Mouse (Mus musculus) heart, embryonic 15.5 days (tissue): ENCODE results near the gene Cybb. TPM values are rescaled to one million over a fixed set of nuclear protein-coding genes. Genes with fewer than 3 reads are reported as not detected.

Experiments
- ATAC-seq: fragments of 200-750 bp; cut with Nextera tagmentation; replicated peaks from 2 replicates; pipeline ENCODE4 v1.8.0; 2017; ENCODE audit warnings: low read depth, moderate TSS enrichment; ENCODE audit not compliant: insufficient number of reproducible peaks, insufficient read depth, low FRiP score
- H3K27ac ChIP-seq: fragments of 300-500 bp; sonication (generic); 2 replicates; pipeline ENCODE4 v1.5.1; 2015; ENCODE audit warnings: mild to moderate bottlenecking, inconsistent platforms
- H3K27me3 ChIP-seq: fragments of 300-500 bp; sonication (generic); 2 replicates; pipeline ENCODE4 v1.6.1; 2015; ENCODE audit warnings: inconsistent platforms
- H3K36me3 ChIP-seq: fragments of 300-500 bp; sonication (generic); 2 replicates; pipeline ENCODE4 v1.6.1; 2015; ENCODE audit warnings: mild to moderate bottlenecking, inconsistent platforms
- H3K4me1 ChIP-seq: fragments of 300-500 bp; sonication (generic); replicated peaks from 2 replicates; pipeline ENCODE4 v1.6.1; 2015; ENCODE audit warnings: inconsistent platforms
- H3K4me2 ChIP-seq: fragments of 300-500 bp; sonication (generic); 2 replicates; pipeline ENCODE4 v1.6.1; 2015; ENCODE audit warnings: inconsistent platforms, mild to moderate bottlenecking, moderate library complexity
- H3K4me3 ChIP-seq: fragments of 300-500 bp; sonication (generic); 2 replicates; pipeline ENCODE4 v1.5.1; 2015; ENCODE audit warnings: mild to moderate bottlenecking, inconsistent platforms
- H3K9ac ChIP-seq: fragments of 300-500 bp; sonication (generic); 2 replicates; pipeline ENCODE4 v1.6.1; 2015; ENCODE audit warnings: mild to moderate bottlenecking, inconsistent platforms
- H3K9me3 ChIP-seq: fragments of 300-500 bp; sonication (generic); replicated peaks from 2 replicates; pipeline ENCODE4 v1.6.1; 2016; ENCODE audit warnings: inconsistent platforms
- WGBS: fragments of 180-500 bp; shearing (Covaris S2); methylation state at CpG from one replicate; pipeline ENCODE4 v1.1.7; 2015; ENCODE audit warnings: mixed read lengths; 5-methylcytosine and 5-hydroxymethylcytosine counted together
- polyA plus RNA-seq: library from polyadenylated mRNA; unstranded; fragments of >200 nt; fragmentation: Nextera tagmentation; extraction: Ambion mirVana; gene quantifications from 2 replicates; pipeline ENCODE4 v1.2.1, GENCODE M21; 2015

Cybb gene
- polyA plus RNA-seq, 1 experiment from 2014 or later, result 3.0 TPM

GRCm38 (mm10) chrX:9460387-9460930 is 27.1 kb downstream of the Cybb start:
- no peaks in the 10 kb centered on the region for H3K27me3 ChIP-seq
- no peaks in the 10 kb centered on the region for H3K9me3 ChIP-seq
- no peaks in the 10 kb centered on the region for H3K36me3 ChIP-seq
- no peak for ATAC-seq
- 61% methylated on average over 4 of the region's 4 CpGs for WGBS
- H3K9ac ChIP-seq, result no peak overlapping the region
- no peak overlapping the region for H3K4me3 ChIP-seq
- no peaks in the 10 kb centered on the region for H3K4me1 ChIP-seq
- H3K4me2 ChIP-seq, result no peak overlapping the region
- H3K27ac ChIP-seq, result no peak overlapping the region

GRCm38 (mm10) chrX:9452375-9452774 is 35.2 kb downstream of the Cybb start:
- H3K4me2 ChIP-seq, result no peak overlapping the region
- no peak overlapping the region for H3K4me3 ChIP-seq
- no peak for ATAC-seq
- no peak overlapping the region for H3K27ac ChIP-seq
- no peak overlapping the region for H3K9ac ChIP-seq
- no peaks in the 10 kb centered on the region for H3K36me3 ChIP-seq
- WGBS, result 78% methylated on average over 5 of the region's 5 CpGs
- H3K9me3 ChIP-seq, result no peaks in the 10 kb centered on the region
- no peaks in the 10 kb centered on the region for H3K27me3 ChIP-seq
- H3K4me1 ChIP-seq, result no peaks in the 10 kb centered on the region

GRCm38 (mm10) chrX:9447284-9447683 is 40.3 kb downstream of the Cybb start:
- Histone ChIP-seq H3K36me3 (no peaks in the 10 kb centered on the region), H3K27ac (no peak overlapping the region), H3K9me3 (no peaks in the 10 kb centered on the region), H3K9ac (no peak overlapping the region), H3K27me3 (no peaks in the 10 kb centered on the region), H3K4me3 (no peak overlapping the region), H3K4me2 (no peak overlapping the region), H3K4me1 (no peaks in the 10 kb centered on the region)
- no peak for ATAC-seq

- Histone ChIP-seq H3K9me3 (no peaks in the 10 kb centered on the region), H3K36me3 (no peaks in the 10 kb centered on the region), H3K27me3 (no peaks in the 10 kb centered on the region), H3K4me3 (no peak overlapping the region), H3K9ac (no peak overlapping the region), H3K4me2 (no peak overlapping the region), H3K4me1 (no peaks in the 10 kb centered on the region), H3K27ac (no peak overlapping the region)
- WGBS, result 49% methylated on average over 4 of the region's 4 CpGs
- no peak for ATAC-seq
These were observed 46.5 kb downstream of the Cybb start for GRCm38 (mm10) chrX:9441102-9441501.

- Histone ChIP-seq H3K27ac (no peak overlapping the region), H3K4me2 (no peak overlapping the region), H3K27me3 (no peaks in the 10 kb centered on the region), H3K36me3 (no peaks in the 10 kb centered on the region), H3K9me3 (no peaks in the 10 kb centered on the region), H3K9ac (no peak overlapping the region), H3K4me1 (no peaks in the 10 kb centered on the region), H3K4me3 (no peak overlapping the region)
- WGBS, result 81% methylated on average over 4 of the region's 4 CpGs
- no peak for ATAC-seq
These were observed 47.0 kb downstream of the Cybb start for GRCm38 (mm10) chrX:9440556-9440955.

GRCm38 (mm10) chrX:9439257-9439656 is 48.3 kb downstream of the Cybb start:
- WGBS, result 71% methylated on average over 2 of the region's 2 CpGs
- Histone ChIP-seq H3K4me2 (no peak overlapping the region), H3K36me3 (no peaks in the 10 kb centered on the region), H3K4me1 (no peaks in the 10 kb centered on the region), H3K9ac (no peak overlapping the region), H3K27ac (no peak overlapping the region), H3K4me3 (no peak overlapping the region), H3K9me3 (no peaks in the 10 kb centered on the region), H3K27me3 (no peaks in the 10 kb centered on the region)
- ATAC-seq, result no peak

GRCm38 (mm10) chrX:9413889-9414288 is 73.7 kb downstream of the Cybb start:
- Histone ChIP-seq H3K4me3 (no peak overlapping the region), H3K9me3 (no peaks in the 10 kb centered on the region), H3K9ac (no peak overlapping the region), H3K27ac (no peak overlapping the region), H3K36me3 (no peaks in the 10 kb centered on the region), H3K4me2 (no peak overlapping the region), H3K27me3 (no peaks in the 10 kb centered on the region), H3K4me1 (no peaks in the 10 kb centered on the region)
- 71% methylated on average over 5 of the region's 5 CpGs for WGBS
- no peak for ATAC-seq

Other genes starting within 250 kb of the Cybb start
- gene Gm14862, start 230.9 kb downstream of the Cybb start, polyA plus RNA-seq, result 0.19 TPM in 1 of 2 replicates, not detected in the other
- 2.9 and 3.6 TPM in 2 replicates for gene Xk, start 215.0 kb downstream of the Cybb start, polyA plus RNA-seq
- gene H2al1m, start 204.0 kb downstream of the Cybb start, polyA plus RNA-seq, result 0.52 TPM in 1 of 2 replicates, not detected in the other
- gene H2al1k, start 137.1 kb downstream of the Cybb start, polyA plus RNA-seq, result not detected in 2 replicates
- gene H2al1o, start 84.6 kb upstream of the Cybb start, polyA plus RNA-seq, result not detected in 2 replicates
- gene Dynlt3, start 175.2 kb upstream of the Cybb start, polyA plus RNA-seq, result 57.9 and 59.4 TPM in 2 replicates